8 mouse cellular contexts compared by ENCODE assay signal in the genomic region with DNA sequence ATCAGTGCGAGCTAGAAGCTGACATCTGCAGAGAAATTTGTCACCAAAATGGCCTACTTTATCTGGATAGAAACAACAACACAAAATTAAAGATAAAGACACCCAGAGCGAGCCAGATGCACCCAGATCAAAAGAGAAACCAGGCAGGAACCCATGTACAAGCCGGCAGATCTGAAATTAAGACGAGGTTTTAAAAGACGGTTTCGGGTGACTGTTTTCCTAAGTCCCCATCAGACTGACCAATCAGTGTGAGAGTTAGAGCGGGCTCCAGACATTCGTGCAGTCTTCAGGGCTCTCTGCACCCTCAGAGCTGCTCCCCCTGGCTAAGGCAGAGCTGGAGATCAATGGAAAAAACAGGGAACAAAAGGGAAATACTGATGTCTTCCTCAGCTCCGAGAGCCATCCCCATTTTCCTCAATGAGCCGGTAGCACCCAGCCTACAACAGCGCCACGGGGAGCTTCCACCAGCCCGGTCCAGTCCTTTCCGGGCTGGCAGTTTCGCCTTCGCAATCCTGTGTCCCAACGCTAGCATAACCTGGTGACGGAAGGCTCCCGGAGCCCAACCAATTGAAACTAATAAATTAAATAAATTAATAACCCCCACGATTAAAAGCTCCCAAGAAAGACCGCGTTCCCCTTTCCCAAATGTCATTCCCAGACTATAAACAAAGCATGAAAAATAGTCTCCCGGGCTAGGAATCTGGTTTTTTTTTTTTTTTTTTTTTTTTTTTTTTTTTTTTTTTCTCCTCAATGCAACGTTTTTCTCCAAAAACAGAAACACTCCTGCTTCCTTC. TPM values are rescaled to one million over a fixed set of nuclear protein-coding genes. Genes with fewer than 3 reads are reported as not detected.
DNase-seq lines count a peak whose midpoint lies in the region; ATAC-seq lines count a peak whose summit lies in the region.

No protein-coding gene starts in this region.

- H3K36me3 ChIP-seq in intestine, embryonic 15.5 days = no peaks in the 10 kb centered on the region
- no peaks in the 10 kb centered on the region for H3K36me3 ChIP-seq in midbrain, embryonic 10.5 days

- peak overlapping the region; percentile 76 for H3K27ac ChIP-seq in intestine, embryonic 15.5 days
- peak overlapping the region; percentile 95 for H3K27ac ChIP-seq in midbrain, embryonic 10.5 days (replicated peaks)

- H3K9ac ChIP-seq in intestine, embryonic 15.5 days = peak overlapping the region; percentile 55

- no peaks in the 10 kb centered on the region for H3K27me3 ChIP-seq in intestine, embryonic 15.5 days (replicated peaks)
- peaks cover 12% of the 10 kb centered on the region; the same call in 1 of the 2 replicates for H3K27me3 ChIP-seq in midbrain, embryonic 10.5 days (ENCODE audit: low read depth, poor library complexity, severe bottlenecking)

- H3K9me3 ChIP-seq in intestine, embryonic 15.5 days = no peaks in the 10 kb centered on the region
- no peaks in the 10 kb centered on the region for H3K9me3 ChIP-seq in midbrain, embryonic 10.5 days (replicated peaks)

- WGBS in intestine, embryonic 15.5 days = 1% methylated on average over 24 of the region's 24 CpGs
- WGBS in midbrain, embryonic 10.5 days = under 1% methylated on average over 24 of the region's 24 CpGs

- DNase-seq in urinary bladder, adult 18-20 months (ENCODE audit: low spot score in 2 of 2) = peak; percentile 34 to 39
- DNase-seq in urinary bladder, postnatal 10 days (ENCODE audit: low spot score) = no peak
- peak; percentile 80 for DNase-seq in embryo, embryonic 10.5 days (ENCODE audit: low spot score)
- DNase-seq in gastrocnemius, postnatal 36 days = peak; percentile 34 to 62
- DNase-seq in left cerebral cortex, postnatal 36 days (ENCODE audit: low spot score in 2 of 2) = peak; percentile 53 to 62
- DNase-seq in midbrain, embryonic 10.5 days (ENCODE audit: low spot score) = peak; percentile 72
- DNase-seq in skeletal muscle tissue, adult 2 months (ENCODE audit: low read depth, low spot score) = peak; percentile 81

- ATAC-seq in intestine, embryonic 15.5 days = peak; percentile 67

- intact Hi-C loops in gastrocnemius, postnatal 36 days (cut with DNase I) = loop anchor here (5.0 kb wide), 2 partner anchors 65 to 170 kb away; no protein-coding TSS in a partner anchor
- intact Hi-C loops in left cerebral cortex, postnatal 36 days (cut with DNase I) = loop anchor here (5.0 kb wide), 3 partner anchors 170 to 465 kb away; no protein-coding TSS in a partner anchor

- peaks cover 15% of the 10 kb centered on the region for H3K4me1 ChIP-seq in intestine, embryonic 15.5 days (replicated peaks)
- peaks cover 28% of the 10 kb centered on the region for H3K4me1 ChIP-seq in midbrain, embryonic 10.5 days

- peak overlapping the region; percentile 93 for H3K4me3 ChIP-seq in intestine, embryonic 15.5 days (replicated peaks)
- H3K4me3 ChIP-seq in midbrain, embryonic 10.5 days = peak overlapping the region; percentile 90

- peak overlapping the region; percentile 89 for H3K4me2 ChIP-seq in intestine, embryonic 15.5 days (replicated peaks)

RNA-seq across cellular contexts. Expression of gene Foxn3, which starts 1.1 kb away (rescaled TPM):
- 100 to 1,000 TPM; 164 to 192 TPM for total RNA-seq in gastrocnemius, postnatal 36 days (2021)
- polyA plus RNA-seq in intestine, embryonic 15.5 days (2015; fragmentation: Nextera tagmentation; extraction: Ambion mirVana) = 57.3 and 58.6 TPM in 2 replicates
- total RNA-seq in left cerebral cortex, postnatal 36 days (2021) = 10 to 100 TPM; 49.9 to 51.2 TPM
- 51.8 and 63.1 TPM in 2 replicates for polyA plus RNA-seq in midbrain, embryonic 10.5 days (2016; fragmentation: Nextera tagmentation; extraction: Ambion mirVana)
